Mouse (Mus musculus) heart, adult 9 months (tissue): Measurements from ENCODE around the gene Trim60.
"Not testable (repeated sequence)": the region's sequence is repeated elsewhere in the genome, so short reads cannot be mapped to it uniquely, and the experiment has no call there.

Source experiments
- DNase-seq, 2 experiments: peaks; one replicate each; pipeline ENCODE4 v3.0.0; 2022; ENCODE audit warnings: low spot score in 2 of 2

The Trim60 gene

DNA sequence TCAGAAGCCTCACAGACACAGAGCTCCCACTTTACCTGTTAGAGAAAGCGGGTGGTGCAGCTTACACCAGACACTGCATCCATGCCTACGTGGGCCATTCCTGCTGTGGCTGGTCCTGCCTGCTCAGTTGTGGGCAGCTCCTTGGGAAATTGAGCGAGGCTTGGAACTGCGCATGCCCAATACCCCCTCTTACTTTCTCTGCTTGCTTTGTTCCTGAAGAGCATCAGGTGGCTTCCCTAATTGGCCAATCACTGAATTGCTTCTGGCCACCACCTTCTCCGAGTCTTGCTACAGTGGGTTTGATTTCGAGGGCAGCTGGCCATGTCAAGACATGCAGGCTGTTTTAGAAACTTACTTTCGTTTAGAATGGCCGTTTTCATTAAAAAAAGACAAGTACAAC is at the start of gene Trim60, which contains the start of gene Trim61:
Trim60 (minus strand) TSS at position 162 of the 400 bp plus-strand sequence.
Trim61 (minus strand) TSS at position 101 of the 400 bp plus-strand sequence.
- DNase-seq: no peak

DNA sequence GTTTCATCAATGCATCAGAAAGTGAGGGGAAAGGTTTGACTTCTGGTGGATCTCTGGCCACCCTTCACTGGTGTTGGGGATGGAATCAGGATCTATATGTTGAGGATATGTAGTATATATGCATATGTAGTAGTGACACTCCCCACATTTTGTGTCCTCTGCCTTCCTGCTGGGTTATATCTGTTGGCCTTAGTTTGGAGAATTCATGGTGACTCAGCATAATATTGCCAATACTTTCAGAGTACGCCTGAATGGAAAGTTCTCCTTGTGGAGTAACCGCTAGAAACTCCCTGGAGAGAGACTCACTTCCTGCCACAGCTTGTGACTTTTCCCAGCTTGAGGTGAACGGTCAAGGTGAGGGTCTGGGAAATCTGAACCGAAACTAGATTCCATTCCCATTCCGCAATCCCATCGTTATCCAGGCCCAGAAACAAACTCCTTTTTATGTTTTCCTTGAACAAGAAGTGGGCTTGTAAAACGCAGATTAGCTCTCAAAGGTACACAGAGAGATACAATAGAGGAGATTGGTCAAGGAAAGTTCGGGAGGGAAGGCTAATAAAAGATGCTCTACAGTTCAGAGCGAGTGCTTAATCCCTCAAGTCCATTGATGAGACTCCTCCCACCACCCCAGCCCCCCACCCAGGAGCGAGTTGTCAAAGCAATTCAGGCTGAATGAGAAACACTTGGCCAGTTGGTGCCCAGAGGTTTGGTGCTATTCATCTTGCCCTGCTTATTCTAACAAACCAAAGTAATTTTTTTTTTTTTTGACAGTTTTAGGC is 49.5 kb upstream of the Trim60 start:
- DNase-seq: no peak

DNA sequence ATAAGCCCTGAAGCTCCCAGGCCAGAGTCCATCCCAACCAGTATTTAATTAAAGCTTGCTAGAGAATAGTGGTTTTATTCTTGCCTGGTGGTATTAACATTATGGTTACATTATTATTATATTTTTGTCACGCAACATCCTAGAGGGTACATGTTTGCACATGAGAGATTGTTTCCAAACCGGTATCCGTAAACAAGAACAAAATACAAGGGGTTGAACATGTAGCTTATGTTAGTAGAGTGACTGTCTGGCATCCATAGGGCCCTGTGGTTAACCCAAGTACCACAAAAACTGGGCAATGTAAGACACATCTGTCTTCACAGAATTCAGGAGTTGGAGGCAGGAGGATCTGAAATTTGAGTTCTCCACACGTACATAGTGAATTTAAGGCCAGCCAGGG is 48.6 kb upstream of the Trim60 start:
- no peak for DNase-seq

DNA sequence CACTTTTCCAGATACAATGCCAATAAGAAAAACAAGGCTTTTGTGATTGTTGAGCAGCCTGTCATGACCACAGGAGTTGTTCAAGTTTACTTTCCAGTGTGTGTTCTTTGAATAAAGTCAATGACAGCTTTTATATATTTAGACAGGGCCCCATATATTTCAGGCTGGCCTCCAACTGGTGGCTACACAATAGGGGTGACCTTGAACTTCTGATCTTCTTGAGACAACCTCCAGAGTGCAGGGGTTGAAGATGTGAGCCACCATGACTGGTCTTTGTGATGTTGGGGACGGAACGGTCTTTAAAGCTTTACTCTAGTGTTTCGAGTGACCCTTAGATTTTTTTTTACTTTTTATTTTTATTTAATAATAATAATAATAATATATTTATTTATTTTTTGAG is 47.2 kb upstream of the Trim60 start:
- no peak for DNase-seq

DNA sequence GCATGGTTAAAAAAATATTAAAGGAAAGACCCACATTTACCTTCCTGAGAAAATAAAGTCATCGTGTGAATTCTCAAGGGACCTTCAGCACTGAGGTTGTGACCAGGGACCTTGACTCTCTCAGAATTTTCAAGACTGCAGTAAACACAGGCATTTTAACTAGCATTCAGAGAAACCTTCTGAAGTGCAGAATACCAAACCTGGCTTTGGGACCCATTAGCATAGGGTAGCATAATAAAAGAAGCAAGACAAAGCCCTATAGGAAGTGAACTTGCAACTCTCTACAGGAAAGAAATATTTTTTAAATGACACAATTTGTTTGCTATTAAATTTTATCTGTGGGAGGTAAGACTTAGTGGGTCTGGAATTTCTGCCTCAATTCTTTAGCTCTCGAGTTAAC is 45.7 kb upstream of the Trim60 start:
- no peak for DNase-seq

DNA sequence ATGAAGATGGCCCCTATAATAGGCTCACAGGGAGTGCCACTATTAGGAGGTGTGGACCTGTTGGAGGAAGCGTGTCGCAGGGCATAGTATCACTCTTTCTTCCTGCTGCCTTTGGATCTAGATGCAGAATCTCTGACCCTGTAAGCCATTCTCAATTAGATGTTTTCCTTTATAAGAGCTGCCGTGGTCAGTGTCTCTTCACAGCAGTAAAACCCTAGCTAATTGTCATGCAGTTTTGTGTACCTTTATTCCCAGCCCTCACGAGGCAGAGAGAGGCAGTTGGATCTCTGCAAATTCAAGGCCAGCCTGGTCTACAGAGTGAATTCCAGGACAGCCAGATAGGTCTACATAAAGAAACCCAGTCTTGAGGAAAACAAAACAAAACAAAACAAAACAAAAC is 43.8 kb upstream of the Trim60 start:
- no peak for DNase-seq

DNA sequence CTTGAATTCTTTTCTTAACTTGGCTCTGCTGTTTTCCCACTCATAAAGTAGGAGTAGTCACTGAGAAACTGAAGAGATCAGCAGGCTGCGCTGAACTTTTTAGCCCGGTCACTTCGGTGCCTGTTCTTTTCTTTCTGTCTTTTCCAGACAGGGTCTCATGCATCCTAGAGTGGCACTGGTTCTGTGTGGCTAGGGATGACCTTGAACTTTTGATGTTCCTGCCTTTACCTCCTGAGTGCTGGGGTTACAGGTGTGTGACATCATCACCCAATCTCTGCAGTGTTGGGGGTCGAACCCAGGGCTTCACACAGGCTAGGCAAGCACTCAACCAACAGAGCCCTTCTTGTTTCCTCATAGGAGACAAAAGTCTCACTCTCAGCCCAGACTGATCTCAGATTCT is 38.3 kb upstream of the Trim60 start:
- DNase-seq: no peak

DNA sequence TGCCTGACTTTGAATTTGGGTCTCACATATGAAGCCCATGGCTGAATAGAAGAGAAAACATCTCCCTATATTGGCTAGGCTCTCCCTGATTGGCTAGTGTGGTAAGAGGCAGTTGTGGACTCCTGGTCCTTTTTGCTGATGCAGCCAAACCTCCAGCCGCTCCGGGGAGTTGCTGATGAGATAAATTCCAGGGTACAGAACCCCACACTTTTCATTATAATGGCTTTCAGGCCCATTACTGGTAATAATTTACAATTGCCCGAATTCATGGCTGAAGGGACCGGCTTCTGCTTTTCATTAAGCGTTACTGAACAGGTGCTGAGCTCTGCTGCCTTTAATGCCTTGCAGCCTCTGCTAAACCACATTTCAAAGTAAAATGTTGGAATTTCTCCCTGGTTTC is 35.6 kb upstream of the Trim60 start:
- DNase-seq: no peak

DNA sequence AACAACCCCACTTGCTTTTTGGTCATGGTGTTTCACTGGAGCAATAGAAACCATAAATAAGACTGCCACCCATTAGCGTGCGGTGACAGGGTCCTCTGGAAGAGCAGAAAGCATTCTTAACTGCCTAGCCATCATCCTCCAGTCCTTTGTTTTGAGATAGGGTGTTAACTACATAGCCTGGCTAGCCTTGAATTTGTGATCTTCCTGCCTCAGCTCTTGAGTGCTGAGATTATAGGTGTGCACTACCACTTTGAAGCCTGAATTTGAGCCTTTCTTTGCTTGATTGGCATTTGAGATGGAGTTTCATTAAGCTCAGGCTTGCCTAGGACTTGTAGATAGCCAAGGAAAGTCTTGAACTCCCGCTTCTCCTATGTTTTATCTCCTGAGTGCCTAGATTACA is 35.2 kb upstream of the Trim60 start:
- DNase-seq: no peak

DNA sequence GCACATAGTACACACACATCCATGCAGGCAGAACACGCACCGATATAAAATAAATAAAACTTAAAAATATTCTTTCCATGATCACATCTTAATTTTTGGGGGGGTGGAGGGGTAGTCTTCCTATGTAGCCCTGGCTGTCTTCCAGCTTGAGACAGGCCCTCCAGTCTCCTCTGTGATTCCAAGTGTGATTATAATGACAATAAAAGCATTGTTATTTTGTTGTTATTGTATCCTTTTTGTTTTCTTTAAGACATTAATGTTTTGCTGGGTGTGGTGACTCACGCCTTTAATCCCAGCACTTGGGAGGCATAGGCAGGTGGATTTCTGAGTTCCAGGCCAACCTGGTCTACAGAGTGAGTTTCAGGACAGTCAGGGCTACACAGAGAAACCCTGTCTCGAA is 29.4 kb upstream of the Trim60 start:
- no peak for DNase-seq

DNA sequence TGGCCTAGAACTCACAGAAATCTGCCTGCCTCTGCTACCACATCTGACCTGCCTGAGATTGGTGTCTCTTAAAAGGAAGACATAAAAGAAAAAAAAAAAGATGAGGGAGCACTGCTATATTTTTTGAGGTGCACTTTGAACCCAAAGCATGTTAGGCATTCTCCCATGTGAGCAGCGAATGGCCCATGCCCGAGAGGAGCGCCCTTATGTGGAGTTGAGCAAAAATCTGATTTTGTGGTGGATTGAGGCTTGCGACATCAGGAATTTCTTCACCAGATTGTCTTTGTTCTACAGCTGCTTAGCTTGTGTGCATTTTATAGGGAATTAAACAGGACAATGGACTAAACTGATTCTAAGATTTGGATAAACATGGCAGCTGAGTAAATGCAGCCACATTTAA is 28.8 kb upstream of the Trim60 start:
- no peak for DNase-seq

DNA sequence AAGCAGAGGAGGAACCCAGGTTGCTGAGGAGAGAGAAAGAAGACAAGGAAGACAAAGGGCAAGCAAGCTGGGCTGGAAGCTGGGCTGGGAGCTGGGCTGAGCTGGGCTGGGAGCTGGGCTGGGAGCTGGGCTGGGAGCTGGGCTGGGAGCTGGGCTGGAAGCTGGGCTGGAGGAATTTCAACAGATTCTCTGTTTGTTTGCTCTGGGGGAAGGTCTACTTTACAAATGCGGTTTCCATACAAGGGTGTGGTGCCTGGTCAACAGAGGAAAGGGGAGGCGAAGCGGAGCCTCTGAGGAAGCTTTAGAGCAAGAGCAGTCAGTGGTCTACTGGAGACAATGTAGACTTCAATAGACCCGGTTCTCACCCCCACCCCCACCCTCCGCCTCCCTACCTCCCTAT is 28.2 kb upstream of the Trim60 start:
- DNase-seq: no peak

DNA sequence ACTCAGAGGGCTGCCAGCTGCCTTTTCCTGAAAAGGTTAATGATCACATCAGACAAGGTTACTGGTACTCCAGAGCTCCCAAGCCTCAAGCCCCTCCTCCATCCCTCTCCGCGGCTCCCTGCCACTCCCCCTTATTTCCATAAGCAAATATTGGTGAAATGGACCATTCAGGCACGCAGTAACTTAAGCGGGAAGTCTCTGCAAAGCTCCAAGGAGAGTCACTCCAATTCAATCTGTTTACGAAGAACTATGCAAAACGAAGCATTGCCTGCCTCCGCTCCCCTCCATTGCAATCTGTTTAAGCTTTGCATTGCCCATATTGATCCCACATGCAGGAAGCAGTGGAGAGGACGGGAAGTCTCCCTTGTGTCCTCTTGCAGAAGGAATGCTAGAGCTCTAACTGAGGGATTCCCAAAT is 18.7 kb upstream of the Trim60 start, which contains the start of gene Apela:
Apela (minus strand) TSS at position 220 of the 417 bp plus-strand sequence.
- DNase-seq: no peak

DNA sequence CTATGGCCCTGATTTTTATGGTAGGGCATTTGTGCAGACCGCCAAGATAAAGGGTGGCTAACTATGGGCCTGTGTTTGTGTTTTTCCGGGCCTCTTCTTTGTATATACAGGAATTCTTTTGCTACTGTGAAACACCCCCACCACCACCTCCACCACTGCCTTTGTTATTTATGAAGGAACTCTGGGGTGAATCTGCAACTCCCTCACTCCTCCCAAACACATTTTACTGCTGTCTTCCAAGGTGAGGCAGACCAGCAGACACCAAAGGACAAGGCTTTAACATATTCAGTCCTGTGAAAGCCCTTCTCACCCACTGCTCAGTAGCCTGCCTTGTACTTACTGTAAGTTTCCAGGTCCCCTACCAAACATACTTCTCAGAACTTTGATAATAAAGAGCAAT is 15.8 kb upstream of the Trim60 start:
- no peak for DNase-seq

DNA sequence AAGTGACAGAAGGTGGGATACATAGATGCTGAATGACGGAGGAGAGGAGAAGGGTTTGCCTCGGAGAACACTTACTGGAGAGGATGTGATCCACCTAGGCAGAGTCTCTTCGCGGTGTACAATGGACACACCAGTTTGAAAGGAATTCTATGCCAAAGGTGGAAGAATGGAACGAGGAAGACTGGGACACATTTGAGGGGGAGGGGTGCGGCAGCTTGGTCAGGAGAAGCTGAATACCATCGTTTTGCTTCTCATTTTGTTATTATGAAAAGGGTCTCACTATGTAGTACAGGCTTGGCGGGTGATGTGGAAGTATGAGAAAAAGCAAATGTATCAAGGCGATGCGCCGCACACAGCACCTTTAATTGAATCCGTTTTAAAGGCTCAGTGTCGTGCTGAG is 14.7 kb upstream of the Trim60 start:
- no peak for DNase-seq

DNA sequence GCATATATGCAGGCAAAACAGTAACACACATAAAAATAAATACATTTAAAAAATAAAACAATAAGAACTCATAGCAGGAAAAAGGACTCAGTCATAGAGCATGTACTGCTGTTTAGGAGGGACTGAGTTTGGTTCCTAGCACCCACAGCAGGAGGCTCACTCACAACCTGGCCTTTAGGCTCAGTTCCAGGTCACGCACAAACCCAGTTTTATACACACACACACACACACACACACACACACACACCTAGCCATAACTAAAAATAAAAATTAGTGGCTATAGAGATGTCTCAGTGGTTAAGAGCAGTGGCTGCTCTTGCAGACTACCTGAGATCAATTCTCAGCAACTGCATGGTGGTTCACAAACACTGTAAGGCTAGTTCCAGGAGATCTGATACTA is 13.7 kb upstream of the Trim60 start:
- DNase-seq: no peak

DNA sequence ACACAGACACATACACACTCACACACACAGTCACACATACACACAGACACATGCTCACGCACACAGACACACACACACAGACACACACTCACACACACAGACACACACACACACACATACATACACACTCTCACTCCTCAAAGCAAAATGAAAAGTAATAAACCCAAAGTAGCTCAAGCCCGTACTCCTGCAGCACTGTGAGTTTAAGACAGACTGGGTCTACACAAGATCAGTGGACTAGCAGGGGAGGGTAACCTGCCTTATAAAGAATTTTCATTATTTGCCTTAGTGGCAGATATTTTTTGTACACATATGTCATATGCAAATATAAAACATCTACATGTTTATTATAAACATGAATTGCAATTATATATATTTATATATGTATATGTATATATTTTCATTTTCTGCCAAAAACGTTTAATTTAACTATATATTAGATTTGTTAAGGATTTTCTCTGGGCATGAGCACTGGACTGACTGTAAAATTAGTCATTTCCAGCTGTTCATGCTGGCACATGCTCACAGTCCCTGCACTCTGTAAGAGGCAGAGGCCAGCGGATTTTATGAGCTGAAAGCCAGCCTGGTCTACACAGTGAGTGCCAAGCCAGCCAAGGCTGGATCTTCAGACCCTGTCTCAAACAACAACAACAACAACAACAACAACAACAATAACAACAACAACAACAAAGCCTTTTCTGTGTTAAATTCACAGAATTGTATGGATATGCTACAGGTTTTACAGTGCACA is 12.5 kb upstream of the Trim60 start:
- DNase-seq: no peak

DNA sequence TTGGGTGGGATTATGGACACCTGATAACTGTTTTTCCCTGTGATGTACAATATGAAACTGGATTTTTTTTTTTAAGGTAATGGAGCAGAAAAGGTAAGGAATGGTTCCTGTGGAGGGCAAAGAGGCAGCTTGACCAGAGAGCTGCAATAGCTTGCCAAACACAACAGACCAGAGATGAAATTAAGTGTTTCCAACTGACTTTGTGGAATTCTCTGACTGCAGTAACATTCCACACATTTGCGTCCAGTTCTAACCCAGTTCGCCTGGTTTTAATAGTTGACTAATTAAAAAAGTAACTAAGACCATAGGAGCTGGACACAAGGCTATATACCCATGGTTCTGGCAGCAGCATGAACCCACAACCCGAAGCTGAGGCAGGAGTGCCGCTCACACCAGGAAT is 11.4 kb upstream of the Trim60 start:
- no peak for DNase-seq

DNA sequence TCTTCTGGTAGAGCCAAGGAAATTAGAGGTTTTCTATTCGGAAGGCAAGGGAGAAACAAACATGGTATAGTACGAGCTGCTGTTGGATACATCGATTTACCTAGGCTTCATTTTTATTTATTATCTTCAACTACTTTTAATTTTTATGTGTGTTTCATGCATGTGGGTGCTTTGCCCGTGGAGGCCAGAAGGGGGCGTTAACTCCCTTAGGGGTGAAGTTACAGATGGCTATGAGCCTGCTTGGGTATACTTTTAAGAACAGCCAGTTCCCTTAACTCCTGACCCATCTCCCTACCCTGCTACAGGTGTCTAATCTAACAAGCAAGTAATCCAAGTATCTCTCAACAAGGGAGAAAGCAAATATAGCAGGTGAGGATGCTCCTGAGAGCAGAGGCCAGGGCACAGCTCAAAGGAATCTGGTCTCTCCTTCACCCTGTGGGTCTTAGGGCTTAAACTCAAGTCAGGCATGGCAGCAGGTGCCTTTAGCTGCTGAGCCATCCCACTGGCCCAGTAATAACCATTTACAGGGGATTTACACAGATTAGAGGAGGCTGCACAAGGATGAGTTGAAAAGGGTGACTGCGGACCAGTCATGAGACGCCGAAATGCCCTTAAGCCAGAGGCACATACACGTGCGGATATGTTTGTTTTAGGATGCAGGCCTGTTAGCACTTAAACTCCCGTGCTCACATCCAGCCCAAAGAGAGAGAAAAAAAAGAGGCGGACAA is 10.7 kb upstream of the Trim60 start:
- DNase-seq: no peak

DNA sequence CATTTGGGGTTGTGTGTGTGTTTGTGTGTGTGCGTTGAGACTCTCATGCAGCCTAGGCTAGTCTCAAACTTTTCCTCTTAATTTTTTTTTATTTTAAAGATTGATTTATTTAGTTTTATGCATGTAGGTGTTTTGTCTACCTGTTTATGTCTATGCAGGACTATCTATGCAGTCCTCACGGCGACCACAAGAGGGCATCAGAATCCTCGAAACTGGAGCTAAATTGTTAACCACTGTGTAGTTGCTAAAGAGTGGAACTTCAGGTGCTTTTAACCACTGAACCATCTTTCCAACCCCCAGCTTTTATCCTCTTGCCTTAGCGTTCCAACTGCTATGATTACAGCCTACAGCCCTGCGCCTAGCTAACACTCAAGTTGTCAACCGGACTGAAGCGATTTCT is 4.1 kb upstream of the Trim60 start:
- peak in 1 of 2 experiments; percentile 8 for DNase-seq

DNA sequence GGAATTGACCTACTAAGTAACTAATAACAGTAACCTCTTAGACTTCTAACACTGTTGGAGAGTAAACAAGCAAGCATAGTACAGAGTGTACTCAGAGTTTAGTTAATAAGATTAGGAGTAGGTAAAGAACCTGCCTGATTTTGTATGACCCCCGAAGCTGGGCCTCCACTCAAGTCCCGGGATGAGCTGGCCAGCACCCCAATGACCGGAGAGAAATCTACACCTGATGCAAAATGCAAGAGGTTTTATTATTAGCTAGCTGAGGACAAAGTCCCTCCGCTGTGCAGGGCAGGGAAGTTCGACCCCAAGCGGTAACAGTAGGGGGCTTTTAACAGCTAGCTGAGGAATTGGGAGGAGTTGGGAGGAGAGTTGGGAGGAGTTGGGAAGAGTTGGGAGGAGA is 10.8 kb downstream of the Trim60 start:
- DNase-seq: not testable (repeated sequence)

DNA sequence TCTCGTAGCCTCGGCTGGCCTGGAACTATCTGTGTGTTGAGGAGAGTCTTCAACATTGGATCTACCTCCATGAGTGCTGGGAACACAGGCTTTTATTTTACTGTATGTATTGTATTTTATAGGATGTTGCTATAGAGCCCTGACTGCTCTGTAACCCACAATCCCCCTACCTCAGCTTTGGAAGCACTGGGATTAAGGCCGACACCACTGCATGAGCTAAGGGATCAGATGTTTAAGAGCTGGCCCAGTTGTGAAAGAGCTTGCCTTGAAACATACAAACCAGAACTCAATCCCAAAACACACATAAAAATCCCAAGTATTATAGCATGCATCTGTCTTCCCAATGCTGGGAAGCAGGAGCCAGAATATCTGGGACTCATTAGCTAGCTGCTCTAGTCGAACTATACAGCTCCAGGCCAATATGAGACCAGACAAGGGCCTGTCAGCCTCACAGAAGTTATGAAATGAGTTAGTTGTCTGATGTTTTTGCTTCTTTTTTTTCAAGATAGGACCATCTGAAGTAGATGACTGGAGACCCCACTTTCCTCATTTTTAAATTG is 19.5 kb downstream of the Trim60 start:
- DNase-seq: no peak
